Mouse (Mus musculus) CD8-positive naive resting alpha-beta T cell, adult 2 months (primary cell): Measurements from ENCODE around the gene Eps8.
"Not testable (repeated sequence)": the region's sequence is repeated elsewhere in the genome, so short reads cannot be mapped to it uniquely, and the experiment has no call there.

Experiments
- DNase-seq, 2 experiments: peaks; one replicate each; pipeline ENCODE4 v3.0.0; 2022; ENCODE audit warnings: low read depth in 2 of 2, low spot score in 2 of 2

Gene Eps8

DNA sequence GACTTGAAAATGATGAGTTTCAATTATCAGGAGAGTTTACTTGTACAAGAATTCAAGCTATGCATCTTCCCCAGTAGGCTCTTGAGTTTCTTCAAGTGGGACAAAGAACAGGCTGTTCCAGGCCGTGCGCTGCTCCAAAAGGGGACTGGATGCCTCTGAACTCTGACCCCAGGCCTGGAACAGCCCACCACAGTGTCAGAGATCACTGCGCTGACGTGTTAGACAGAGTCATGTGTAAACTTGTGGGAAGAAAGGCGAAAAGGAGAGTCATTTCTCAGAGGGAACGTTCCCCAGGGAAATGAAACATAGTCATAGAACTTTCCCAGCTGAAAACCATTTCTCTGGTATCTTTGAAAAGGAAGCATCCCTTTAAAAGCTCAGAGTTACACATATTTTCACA lies 167.2 kb downstream of the Eps8 start:
- DNase-seq, result no peak

DNA sequence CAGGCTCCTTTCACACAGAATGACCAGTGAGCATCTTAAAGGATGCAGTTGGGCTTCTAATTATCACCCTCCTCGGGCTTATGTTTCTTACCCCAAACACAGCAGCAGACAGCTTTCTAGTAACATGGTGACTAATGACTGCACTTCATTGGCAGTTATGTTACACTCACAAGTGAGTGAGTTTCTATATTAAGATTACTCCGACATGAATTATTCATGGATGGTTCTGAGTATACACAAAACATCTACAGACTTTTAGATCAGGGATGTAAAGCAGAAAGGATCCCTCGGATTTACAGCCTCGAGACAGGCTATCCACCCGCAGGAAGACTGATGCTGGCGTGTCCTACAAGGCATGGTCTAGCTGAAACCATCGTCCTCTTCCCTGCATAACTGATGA lies 171.8 kb downstream of the Eps8 start:
- DNase-seq, result no peak

DNA sequence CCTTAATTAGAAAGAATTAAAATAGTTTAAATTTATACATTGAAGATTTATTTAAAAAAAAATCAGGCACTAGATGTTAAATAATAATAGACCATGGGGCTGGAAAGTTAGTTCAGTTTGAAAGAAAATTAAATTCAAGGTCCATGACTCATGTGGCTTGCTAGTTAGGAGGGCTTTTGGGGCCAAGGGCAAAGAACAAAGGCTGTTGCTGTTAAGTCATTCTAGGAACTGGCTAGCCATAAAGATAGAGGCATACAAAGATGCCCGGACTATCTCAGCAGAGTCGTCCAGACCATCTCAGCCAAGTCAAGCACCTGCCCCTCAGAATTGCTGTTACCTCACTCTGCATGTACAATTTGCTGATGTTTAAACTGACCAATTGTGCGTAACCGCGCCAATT lies 179.0 kb downstream of the Eps8 start:
- not testable (repeated sequence) for DNase-seq

DNA sequence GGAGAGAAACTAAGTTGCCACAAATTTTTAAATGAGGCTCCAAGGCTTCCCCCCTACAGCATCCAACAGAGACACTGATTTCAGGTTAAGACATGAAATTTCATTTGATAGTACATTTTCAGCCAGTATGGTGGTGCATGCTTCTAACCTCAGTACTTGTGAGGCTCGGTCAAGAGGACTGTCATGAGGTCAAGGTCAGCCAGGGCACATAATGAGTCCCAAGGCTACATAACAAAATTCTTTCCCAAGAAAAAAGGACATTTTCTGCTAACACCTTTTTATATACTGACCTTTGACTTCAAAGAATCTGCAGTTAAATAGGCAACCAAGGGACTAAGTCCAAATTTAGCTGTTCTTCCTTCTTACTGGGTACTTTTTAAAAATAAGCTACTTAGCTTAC lies 181.2 kb downstream of the Eps8 start:
- DNase-seq, result no peak

DNA sequence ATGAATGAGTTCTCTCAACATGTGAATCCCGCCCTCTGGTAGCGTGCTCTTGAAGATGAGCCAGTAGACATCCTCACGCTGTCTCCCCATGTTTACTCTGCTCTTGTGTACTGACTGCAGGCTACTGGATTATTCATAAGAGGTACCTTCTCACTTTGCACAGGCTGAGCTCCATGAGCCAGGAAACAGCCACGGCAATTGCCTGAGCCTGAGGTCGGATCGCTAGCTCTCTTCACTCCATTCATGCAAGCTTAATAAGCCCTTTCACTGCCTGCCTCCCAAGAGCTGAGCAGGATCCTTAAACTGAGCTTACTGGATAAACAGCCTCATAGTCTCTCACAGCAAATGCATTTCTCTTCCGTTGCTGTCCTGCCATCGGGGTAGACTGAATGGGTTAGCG lies 182.5 kb downstream of the Eps8 start:
- DNase-seq, result no peak

DNA sequence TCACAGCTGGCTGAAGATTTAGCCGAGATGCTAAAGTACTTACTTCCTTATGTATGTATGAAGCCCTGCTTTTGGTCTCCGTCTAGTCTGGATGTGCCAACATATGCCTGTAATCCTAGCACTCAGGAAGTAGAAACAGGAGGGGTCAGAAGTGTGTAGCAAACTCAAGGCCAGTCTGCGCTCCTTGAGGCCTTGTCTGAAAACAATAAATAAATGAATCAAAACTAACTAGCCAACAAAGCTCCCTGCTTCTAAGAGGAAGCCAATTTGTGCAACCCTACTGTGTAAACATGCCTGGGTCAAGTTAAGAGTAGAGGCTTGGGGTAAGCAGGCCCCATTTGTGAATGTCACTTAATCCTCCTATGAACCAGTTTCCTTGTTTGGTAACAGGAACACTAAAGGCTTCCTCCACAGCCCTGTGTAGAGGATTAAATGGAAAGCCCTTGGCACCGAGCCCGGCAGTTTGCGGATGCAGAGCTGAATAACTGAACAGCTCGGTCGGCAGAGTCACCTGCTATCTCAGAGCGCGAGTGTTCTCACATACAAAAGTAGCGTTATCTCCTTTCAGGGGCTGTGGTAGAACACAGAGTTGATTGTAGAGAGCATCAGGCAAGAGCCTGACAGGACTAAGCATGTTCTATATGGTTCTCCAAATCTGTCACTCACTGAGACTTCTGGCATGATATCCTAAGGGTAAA lies 183.6 kb downstream of the Eps8 start:
- no peak for DNase-seq

DNA sequence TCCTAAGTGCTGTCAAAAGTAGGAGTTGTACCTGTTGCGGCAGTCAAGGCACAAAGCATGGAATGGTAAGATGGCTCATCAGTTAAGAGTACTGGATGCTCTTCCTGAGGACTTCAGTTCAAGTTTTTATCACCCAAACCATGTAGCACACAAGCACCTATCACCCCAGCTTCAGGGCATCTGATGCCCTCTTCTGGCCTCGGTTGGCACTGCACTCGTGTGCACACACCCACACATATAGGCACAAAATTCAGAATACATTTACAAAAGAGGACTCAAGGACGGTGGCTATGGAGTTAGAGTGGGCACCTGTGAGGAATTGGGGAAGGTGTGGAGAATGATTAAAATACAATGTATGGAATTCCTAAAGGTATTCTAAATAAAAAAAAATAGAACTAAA lies 185.1 kb downstream of the Eps8 start:
- DNase-seq, result no peak

DNA sequence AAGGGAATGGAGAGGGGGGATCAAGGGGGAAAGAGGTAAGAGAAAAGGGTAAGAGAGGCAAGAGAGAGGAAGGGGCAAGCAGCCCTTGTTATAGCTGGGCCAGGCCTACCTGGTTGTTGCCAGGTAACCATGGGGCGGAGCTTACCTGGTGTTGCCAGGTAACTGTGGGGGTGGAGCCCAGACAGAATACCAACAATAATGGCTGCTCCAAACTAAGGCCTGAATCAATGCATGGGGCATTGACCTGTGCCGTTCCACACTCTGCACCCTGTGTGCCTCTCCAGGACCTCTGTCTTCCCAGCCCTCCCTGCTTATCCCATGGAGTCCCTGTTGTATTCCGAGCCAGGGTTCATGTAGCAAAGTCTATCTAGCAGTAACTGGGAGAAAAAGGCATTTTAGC lies 187.0 kb downstream of the Eps8 start:
- no peak for DNase-seq

DNA sequence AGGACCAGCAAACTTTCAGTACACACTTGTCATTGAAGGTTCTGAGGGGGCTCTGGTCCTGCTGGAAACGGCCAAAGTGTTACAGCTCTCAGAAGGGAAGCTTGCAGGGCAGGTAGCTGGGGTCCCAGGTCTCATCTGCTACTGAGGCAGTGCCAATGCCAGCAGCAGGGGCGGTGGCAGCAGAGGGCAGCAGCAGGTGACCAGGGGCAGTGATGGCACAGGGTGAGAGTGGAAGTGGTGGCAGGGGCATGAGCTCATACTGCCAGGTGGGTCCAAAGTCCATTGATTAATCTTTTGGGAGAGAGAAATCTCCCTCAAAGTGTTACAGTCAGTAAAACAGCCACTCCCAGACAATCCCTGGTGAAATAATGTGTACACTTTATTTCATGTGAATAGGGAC lies 188.4 kb downstream of the Eps8 start:
- no peak for DNase-seq

DNA sequence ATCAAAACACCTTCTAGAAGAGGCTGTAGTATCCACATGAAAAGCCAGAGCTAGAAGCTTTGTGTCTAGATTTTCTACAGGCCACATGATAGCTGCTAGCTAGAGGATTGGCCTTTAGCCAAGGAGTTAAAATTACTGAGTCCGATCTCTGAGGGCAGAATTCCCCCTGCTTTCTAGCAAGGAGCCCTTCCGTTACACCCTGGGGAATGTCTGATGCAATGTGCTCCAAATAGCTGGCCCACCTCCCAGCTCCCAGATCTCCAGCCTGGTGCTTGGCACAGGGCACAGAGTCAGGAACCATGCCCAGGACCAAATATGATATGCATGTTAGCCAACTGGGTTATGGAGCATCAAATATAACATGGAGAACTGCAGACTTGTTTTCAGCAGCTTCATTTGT lies 189.4 kb downstream of the Eps8 start:
- no peak for DNase-seq

DNA sequence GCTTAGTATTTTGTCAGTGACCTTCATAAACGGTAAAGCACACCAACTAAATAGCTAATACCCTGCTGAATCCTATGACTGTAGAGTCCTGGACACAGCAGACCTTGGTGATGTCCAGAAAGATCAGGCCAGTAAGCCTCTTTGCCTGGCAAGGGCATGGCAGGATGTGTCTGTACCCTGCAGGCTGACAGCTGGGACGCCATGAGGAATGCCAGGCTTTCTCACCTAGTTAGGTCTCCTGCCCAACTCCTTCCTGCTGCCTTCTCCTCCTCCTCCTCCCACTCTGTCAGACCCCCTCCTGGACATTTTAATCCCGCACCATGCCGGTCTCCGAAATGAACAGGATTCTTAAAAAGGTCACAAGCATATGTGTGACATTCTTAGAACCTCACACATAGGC lies 190.9 kb downstream of the Eps8 start:
- DNase-seq, result no peak

DNA sequence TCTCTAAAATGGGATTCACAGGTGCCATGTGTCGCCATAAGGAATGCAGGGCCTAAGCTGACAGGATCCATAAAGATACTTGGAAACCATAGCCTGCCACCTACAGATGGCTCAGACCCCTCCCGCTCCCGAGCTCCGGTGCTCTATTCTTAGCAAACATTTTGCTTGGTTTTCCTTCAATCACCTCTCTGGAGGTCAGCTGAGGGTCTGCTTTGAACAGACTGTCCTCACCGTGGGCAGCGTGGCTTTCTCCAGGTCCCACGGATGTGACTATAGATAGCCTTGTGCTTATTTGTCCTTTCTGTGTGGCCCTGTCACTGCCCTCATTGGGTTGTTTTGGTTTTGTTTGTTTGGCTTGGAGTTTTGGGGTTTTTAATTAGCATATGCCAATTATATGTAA lies 196.5 kb downstream of the Eps8 start:
- DNase-seq, result no peak

DNA sequence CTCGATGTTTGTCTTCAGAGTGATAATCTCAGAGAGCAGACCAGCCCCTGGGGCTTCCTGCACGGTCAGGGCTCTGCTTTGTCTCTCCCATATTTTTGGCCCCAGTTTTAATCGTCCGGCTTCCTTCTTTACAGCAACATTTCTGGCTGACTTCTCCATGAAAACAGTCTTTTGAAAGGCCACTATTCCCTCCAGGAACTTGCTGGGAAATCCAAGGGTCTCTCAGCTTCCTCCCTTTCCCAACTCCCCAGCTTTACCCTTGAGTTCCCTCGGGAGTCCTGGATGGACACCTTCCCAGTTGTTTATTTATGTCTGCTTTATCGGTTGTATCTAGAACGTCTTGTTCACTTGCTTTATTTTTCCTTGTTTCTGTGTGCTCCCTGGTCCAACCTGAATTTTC lies 197.5 kb downstream of the Eps8 start:
- no peak for DNase-seq

DNA sequence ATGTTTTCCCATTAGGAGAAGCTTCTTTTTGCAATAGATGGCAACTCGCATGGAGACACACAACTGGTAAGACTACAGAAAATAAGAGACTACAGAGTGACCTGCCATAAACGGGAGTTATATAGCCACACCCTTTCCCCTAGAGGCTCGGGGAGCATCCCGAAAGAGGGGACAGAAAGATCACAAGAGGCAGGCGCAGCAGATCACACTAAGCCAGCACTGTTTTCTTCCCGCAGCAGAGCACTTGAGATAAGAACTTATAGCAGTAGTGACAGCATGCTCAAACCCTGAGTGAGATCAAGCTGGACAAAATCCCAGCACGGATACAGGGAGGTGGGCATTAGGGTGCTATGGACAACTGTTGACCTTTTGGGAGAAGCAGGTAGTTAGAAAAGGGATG lies 198.6 kb downstream of the Eps8 start:
- no peak for DNase-seq

DNA sequence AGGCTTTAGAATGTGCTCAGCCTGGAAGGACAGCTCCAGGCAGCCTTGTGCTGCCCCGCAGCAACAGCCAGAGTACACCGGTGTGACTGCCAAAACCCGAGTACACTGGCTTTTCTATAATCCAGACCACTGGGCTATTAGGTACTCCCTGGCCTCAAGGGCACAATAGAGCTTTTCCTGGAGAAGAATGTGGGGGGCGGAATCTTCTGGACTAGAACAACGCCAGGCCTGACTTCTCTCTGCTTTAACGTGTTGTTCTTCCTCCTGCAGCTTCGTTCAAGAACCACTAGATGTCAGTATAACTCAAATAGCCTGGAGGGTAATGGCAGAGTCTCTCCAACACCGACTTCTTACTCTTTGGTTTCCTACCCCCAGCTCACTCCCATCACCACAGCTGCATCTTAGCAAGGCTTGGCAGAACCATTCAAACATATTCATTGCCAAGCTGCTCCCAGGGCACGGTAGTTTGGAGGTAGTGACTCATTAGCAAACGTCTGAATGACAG lies 199.1 kb downstream of the Eps8 start:
- peak in 1 of 2 experiments; percentile 2 for DNase-seq

DNA sequence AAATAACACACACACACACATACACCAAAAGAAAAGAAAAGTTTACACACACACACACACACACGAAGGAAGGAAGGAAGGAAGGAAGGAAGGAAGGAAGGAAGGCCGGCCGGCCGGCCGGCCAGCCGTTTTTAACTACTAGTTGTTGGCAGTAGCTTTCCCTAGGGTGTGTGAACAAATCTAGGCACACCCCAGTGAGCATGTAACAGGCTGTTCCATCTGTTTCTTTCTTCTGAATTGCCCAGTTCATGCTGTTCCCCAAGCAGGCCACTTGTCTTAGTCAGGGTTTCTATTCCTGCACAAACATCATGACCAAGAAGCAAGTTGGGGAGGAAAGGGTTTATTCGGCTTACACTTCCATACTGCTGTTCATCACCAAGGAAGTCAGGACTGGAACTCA lies 208.6 kb downstream of the Eps8 start:
- not testable (repeated sequence) for DNase-seq

DNA sequence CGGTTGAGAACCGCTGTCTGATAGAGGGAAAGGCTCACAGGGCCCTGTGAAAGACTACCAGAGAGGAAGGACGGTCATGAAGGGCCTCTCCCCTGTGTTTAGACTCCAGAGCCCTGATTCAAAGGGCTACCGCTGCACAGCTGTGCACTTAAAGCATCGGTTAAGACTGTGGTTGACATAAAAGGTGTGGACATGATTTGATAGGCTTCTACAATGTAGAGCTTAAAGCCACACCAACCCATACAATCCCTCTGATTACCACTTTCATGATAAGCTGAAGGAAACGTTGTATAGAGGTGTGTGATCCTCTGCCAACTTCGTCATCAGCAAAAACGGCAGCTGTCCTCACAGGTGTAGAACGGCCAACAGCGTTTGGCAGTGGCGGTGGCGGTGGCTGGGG lies 211.6 kb downstream of the Eps8 start:
- no peak for DNase-seq

DNA sequence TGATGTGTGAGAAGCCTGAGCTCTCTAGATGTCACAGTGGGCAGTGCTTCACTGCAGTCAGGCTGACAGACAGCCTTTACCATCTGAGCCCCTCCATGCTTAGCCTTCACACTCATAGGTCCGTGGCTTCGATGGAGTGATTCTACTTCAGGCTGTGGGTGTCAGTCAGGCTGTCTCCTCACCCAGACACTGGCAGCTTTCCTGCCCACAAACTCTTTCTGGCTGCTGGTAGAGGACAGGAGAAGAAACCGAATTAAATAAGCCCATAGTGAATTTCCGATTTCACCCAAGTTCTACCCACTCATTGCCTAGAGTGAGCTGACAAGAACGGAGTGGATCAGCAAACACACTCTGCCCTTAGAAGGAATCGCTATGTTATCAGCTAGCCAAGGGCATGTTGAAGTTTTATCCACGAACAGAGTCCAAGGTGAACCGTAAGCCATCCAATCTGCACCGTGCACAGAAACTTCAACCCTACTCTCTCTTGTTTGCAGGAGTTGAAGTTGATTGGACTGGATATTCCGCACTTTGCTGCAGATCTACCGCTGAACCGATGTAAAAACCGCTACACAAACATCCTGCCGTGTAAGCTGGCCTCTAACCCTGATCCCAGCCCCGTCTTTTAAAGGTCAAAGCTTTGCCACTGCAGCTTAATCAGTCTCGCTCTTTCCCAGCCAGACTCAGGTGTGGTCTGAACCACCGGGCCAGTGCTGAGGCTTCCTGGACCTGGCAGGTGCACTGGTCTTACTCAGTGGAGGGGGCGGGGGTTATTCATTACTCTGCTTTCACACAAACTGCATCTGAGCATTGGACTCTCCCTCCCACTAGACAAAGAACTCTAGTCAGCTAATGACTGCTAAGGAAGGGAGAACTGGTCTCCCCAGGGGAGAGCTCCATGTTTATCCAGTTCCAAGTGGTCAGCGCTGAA lies 213.9 kb downstream of the Eps8 start:
- DNase-seq, result no peak

DNA sequence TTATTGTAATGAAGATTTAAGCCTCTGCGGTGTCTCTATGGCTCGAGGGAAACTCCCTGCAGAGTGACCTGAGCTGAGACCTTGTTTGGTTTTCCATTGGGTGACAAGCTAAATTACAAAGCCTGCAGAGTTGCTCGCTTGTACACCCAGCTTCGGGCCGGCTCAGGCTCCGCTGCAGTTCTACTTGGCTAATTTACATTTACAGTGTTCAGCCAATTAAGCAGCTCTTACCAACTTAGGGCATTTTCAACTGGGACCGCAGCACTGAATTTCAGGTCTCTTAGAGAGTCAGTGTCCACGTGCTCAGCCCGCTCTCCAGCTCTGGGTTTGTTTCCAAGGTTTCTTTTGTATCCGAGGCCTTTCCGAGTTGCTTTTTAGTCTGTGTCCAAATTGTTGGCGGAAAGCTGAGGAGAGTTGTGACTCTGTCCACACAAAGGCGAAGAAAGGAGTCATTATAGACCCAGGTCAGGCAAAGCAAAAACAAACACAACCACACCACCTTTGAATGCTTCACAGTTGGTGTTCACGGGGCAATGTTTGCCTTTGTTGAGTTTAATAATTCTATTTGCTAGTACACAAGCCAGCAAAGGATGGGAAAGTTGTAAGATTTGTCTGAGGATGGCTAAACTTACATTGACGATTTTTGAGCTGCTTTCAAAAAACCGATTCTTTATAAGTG lies 216.6 kb downstream of the Eps8 start:
- DNase-seq, result no peak

DNA sequence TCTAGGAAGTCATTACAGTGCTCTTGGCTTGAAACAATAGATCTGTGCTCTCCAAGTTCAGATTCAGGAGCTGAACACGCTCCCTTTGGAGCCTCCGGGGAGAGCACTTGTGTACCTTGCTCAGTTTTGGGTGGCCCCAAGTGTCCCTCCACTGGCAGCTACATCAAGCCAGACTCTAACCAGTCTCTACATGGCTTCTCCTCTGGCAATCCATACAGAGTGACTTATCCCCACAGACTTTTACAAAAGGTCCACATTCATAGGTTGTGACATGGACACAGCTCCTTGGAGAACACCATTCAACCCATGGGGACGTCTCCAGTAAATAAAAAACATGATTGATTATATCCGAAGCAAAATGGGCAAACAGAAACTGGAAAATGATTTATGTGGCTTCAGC lies 217.2 kb downstream of the Eps8 start:
- no peak for DNase-seq

DNA sequence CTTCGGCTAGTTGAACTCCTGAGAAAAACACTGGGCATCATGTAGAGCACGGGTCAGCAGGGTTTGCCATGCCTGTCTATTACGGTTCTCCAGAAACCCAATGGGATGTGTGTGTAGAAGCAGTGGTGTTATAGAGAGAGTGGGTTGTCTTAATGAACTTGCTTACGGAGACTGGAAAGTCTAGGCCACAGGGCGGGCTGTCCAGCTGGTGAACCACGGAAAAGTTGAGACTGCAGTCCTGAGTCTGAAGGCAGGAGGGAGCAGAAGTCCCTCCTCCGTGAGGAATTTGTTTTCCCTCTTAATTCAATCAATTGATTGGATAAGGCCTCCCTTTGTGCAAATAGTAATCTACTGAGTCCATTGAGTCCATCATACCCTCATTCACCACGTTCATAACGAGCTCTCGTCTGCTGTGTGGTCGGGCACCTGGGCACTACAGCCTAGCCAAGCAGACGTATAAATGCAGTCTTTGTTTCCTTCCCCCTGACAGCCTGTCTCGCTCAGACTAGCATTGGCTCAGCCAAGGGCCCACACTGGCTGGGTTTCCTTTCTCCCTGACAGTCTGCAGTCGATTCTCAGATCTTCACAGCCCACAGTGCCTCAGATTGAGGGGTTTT lies 221.0 kb downstream of the Eps8 start:
- DNase-seq, result no peak
